Mouse (Mus musculus) limb, embryonic 11.5 days (tissue): ENCODE results near the gene Gpr18. TPM values are rescaled to one million over a fixed set of nuclear protein-coding genes. Genes with fewer than 3 reads are reported as not detected.

Source experiments
- ATAC-seq: fragments of 200-750 bp; cut with Nextera tagmentation; 2 replicates; pipeline ENCODE4 v1.8.0; 2017; ENCODE audit warnings: low read depth; ENCODE audit not compliant: insufficient number of reproducible peaks, low FRiP score, low TSS enrichment
- DNase-seq: peaks from one replicate; pipeline ENCODE4 v3.0.0-alpha.2; 2015; ENCODE audit warnings: low spot score
- H3K27ac ChIP-seq: fragments of 300-500 bp; sonication (generic); replicated peaks from 2 replicates; pipeline ENCODE4 v1.5.1; 2014; ENCODE audit warnings: low read depth, mild to moderate bottlenecking, low read length
- H3K27me3 ChIP-seq: fragments of 300-500 bp; sonication (generic); 2 replicates; pipeline ENCODE4 v1.6.1; 2014; ENCODE audit warnings: mild to moderate bottlenecking, low read length, mixed read lengths; ENCODE audit not compliant: control insufficient read depth, insufficient read depth
- H3K36me3 ChIP-seq: fragments of 300-500 bp; sonication (generic); 2 replicates; pipeline ENCODE4 v1.6.1; 2014; ENCODE audit warnings: mild to moderate bottlenecking, low read length, moderate library complexity, mixed read lengths; ENCODE audit not compliant: control insufficient read depth, insufficient read depth
- H3K4me1 ChIP-seq: fragments of 300-500 bp; sonication (generic); 2 replicates; pipeline ENCODE4 v1.6.1; 2014; ENCODE audit warnings: low read length, mixed read lengths; ENCODE audit not compliant: control insufficient read depth, insufficient read depth
- H3K4me2 ChIP-seq: fragments of 300-500 bp; sonication (generic); 2 replicates; pipeline ENCODE4 v1.6.1; 2014; ENCODE audit warnings: low read depth, mild to moderate bottlenecking, moderate library complexity; ENCODE audit not compliant: severe bottlenecking
- H3K4me3 ChIP-seq: fragments of 300-500 bp; sonication (generic); 2 replicates; pipeline ENCODE4 v1.5.1; 2014; ENCODE audit warnings: low read depth, low read length
- H3K9ac ChIP-seq: fragments of 300-500 bp; sonication (generic); 2 replicates; pipeline ENCODE4 v1.6.1; 2014; ENCODE audit warnings: mild to moderate bottlenecking, low read length
- H3K9me3 ChIP-seq: fragments of 300-500 bp; sonication (generic); 2 replicates; pipeline ENCODE4 v1.6.1; 2016; ENCODE audit warnings: low read length; ENCODE audit not compliant: control insufficient read depth
- WGBS: fragments of 180-500 bp; shearing (Covaris S2); extraction: QIAGEN DNeasy Blood & Tissue Kit; methylation state at CpG from one replicate; pipeline ENCODE4 v1.1.7; 2014; 5-methylcytosine and 5-hydroxymethylcytosine counted together
- polyA plus RNA-seq: library from polyadenylated mRNA; unstranded; fragments of >200 nt; fragmentation: Nextera tagmentation; extraction: Ambion mirVana; gene quantifications from 2 replicates; pipeline ENCODE4 v1.2.1, GENCODE M21; 2014

Gene Gpr18
- polyA plus RNA-seq, 1 experiment from 2014 or later = 0.09 TPM

- Histone ChIP-seq H3K27ac (no peak overlapping the region), H3K4me2 (no peak overlapping the region), H3K9ac (no peak overlapping the region), H3K4me3 (no peak overlapping the region), H3K4me1 (no peaks in the 10 kb centered on the region), H3K36me3 (no peaks in the 10 kb centered on the region), H3K9me3 (no peaks in the 10 kb centered on the region), H3K27me3 (no peaks in the 10 kb centered on the region)
- 91% methylated on average over 11 of the region's 11 CpGs for WGBS
- ATAC-seq (no peak), DNase-seq (no peak)
Measured at GRCm38 (mm10) chr14:121954129-121954528, 38.5 kb upstream of the Gpr18 start.

GRCm38 (mm10) chr14:121952046-121952400, 36.4 kb upstream of the Gpr18 start:
- Histone ChIP-seq H3K9ac (no peak overlapping the region), H3K4me1 (no peaks in the 10 kb centered on the region), H3K27me3 (no peaks in the 10 kb centered on the region), H3K4me3 (no peak overlapping the region), H3K36me3 (no peaks in the 10 kb centered on the region), H3K9me3 (no peaks in the 10 kb centered on the region), H3K27ac (no peak overlapping the region), H3K4me2 (no peak overlapping the region)
- no peak for ATAC-seq
- 81% methylated on average over 5 of the region's 5 CpGs for WGBS
- no peak for DNase-seq

- no peak overlapping the region for H3K27ac ChIP-seq
- ATAC-seq = no peak
- no peaks in the 10 kb centered on the region for H3K27me3 ChIP-seq
- no peaks in the 10 kb centered on the region for H3K9me3 ChIP-seq
- no peak overlapping the region for H3K4me3 ChIP-seq
- H3K4me2 ChIP-seq = no peak overlapping the region
- no peak overlapping the region for H3K9ac ChIP-seq
- H3K36me3 ChIP-seq = no peaks in the 10 kb centered on the region
- no peak for DNase-seq
- no peaks in the 10 kb centered on the region for H3K4me1 ChIP-seq
- WGBS = 78% methylated on average over 2 of the region's 2 CpGs
Measured at GRCm38 (mm10) chr14:121951399-121952045, 35.9 kb upstream of the Gpr18 start.

GRCm38 (mm10) chr14:121949897-121950296, 34.3 kb upstream of the Gpr18 start:
- no peak for ATAC-seq
- H3K36me3 ChIP-seq = no peaks in the 10 kb centered on the region

GRCm38 (mm10) chr14:121949436-121949835, 33.9 kb upstream of the Gpr18 start:
- ATAC-seq (no peak), DNase-seq (no peak)
- Histone ChIP-seq H3K4me1 (no peaks in the 10 kb centered on the region), H3K36me3 (no peaks in the 10 kb centered on the region), H3K27me3 (no peaks in the 10 kb centered on the region), H3K9ac (no peak overlapping the region), H3K4me2 (no peak overlapping the region), H3K27ac (no peak overlapping the region), H3K4me3 (no peak overlapping the region), H3K9me3 (no peaks in the 10 kb centered on the region)
- 99% methylated on average over 3 of the region's 3 CpGs for WGBS

More at GRCm38 (mm10) chr14:121949897-121950296, 34.3 kb upstream of the Gpr18 start:
- no peak overlapping the region for H3K9ac ChIP-seq
- no peak overlapping the region for H3K27ac ChIP-seq
- H3K9me3 ChIP-seq = no peaks in the 10 kb centered on the region
- no peak for DNase-seq
- no peak overlapping the region for H3K4me3 ChIP-seq
- no peaks in the 10 kb centered on the region for H3K4me1 ChIP-seq
- no peak overlapping the region for H3K4me2 ChIP-seq
- WGBS = 94% methylated on average over 5 of the region's 5 CpGs
- no peaks in the 10 kb centered on the region for H3K27me3 ChIP-seq

- Histone ChIP-seq H3K4me2 (no peak overlapping the region), H3K4me3 (no peak overlapping the region), H3K27me3 (no peaks in the 10 kb centered on the region), H3K36me3 (no peaks in the 10 kb centered on the region), H3K9ac (no peak overlapping the region), H3K27ac (no peak overlapping the region), H3K4me1 (no peaks in the 10 kb centered on the region), H3K9me3 (no peaks in the 10 kb centered on the region)
- no peak for DNase-seq
- 92% methylated on average over 3 of the region's 3 CpGs for WGBS
- ATAC-seq = no peak
Measured at GRCm38 (mm10) chr14:121947966-121948365, 32.4 kb upstream of the Gpr18 start.

GRCm38 (mm10) chr14:121947201-121947760, 31.7 kb upstream of the Gpr18 start:
- Histone ChIP-seq H3K9me3 (no peaks in the 10 kb centered on the region), H3K4me3 (no peak overlapping the region), H3K4me2 (no peak overlapping the region), H3K4me1 (no peaks in the 10 kb centered on the region), H3K27me3 (no peaks in the 10 kb centered on the region), H3K36me3 (no peaks in the 10 kb centered on the region), H3K27ac (no peak overlapping the region), H3K9ac (no peak overlapping the region)
- ATAC-seq = no peak
- 70% methylated on average over 8 of the region's 8 CpGs for WGBS
- no peak for DNase-seq

GRCm38 (mm10) chr14:121946728-121947127, 31.1 kb upstream of the Gpr18 start:
- H3K4me1 ChIP-seq = no peaks in the 10 kb centered on the region
- no peak for DNase-seq
- 71% methylated on average over 8 of the region's 8 CpGs for WGBS

GRCm38 (mm10) chr14:121946131-121946530, 30.6 kb upstream of the Gpr18 start:
- no peak for ATAC-seq
- H3K9me3 ChIP-seq = no peaks in the 10 kb centered on the region
- 85% methylated on average over 5 of the region's 5 CpGs for WGBS
- H3K27me3 ChIP-seq = no peaks in the 10 kb centered on the region
- H3K27ac ChIP-seq = no peak overlapping the region
- no peak overlapping the region for H3K4me2 ChIP-seq
- H3K36me3 ChIP-seq = no peaks in the 10 kb centered on the region
- no peak for DNase-seq
- H3K4me1 ChIP-seq = no peaks in the 10 kb centered on the region
- H3K4me3 ChIP-seq = no peak overlapping the region
- no peak overlapping the region for H3K9ac ChIP-seq

More at GRCm38 (mm10) chr14:121946728-121947127, 31.1 kb upstream of the Gpr18 start:
- no peak overlapping the region for H3K9ac ChIP-seq
- no peak overlapping the region for H3K4me2 ChIP-seq
- no peaks in the 10 kb centered on the region for H3K36me3 ChIP-seq
- no peak for ATAC-seq
- H3K27ac ChIP-seq = no peak overlapping the region
- H3K4me3 ChIP-seq = no peak overlapping the region
- no peaks in the 10 kb centered on the region for H3K9me3 ChIP-seq
- H3K27me3 ChIP-seq = no peaks in the 10 kb centered on the region
